Mouse (Mus musculus) ES-E14 (cell line): ENCODE data around the gene Hpd.

Source experiments
- CHD2 ChIP-seq: IDR thresholded peaks from 2 replicates; pipeline ENCODE4 v1.6.1; 2014; ENCODE audit warnings: mild to moderate bottlenecking, low read depth, low read length, inconsistent platforms
- HCFC1 ChIP-seq: IDR thresholded peaks from 2 replicates; pipeline ENCODE4 v1.6.1; 2012; ENCODE audit warnings: low read length, inconsistent platforms, borderline replicate concordance; ENCODE audit not compliant: insufficient read depth
- MAFK ChIP-seq: IDR thresholded peaks from 2 replicates; pipeline ENCODE4 v1.6.1; 2014; ENCODE audit warnings: mild to moderate bottlenecking, low read depth, low read length, inconsistent platforms; ENCODE audit not compliant: insufficient read depth
- ZC3H11A ChIP-seq: IDR thresholded peaks from 2 replicates; pipeline ENCODE4 v1.6.1; 2012; ENCODE audit warnings: low read depth, mild to moderate bottlenecking, inconsistent platforms, low read length, borderline replicate concordance

- TF ChIP-seq CHD2: no peak
- TF ChIP-seq ZC3H11A: no peak
- TF ChIP-seq MAFK: no peak
- no peak for TF ChIP-seq HCFC1
Measured at GRCm38 (mm10) chr5:123151077-123151476, 31.4 kb downstream of the Hpd start.
